In the genomic region with DNA sequence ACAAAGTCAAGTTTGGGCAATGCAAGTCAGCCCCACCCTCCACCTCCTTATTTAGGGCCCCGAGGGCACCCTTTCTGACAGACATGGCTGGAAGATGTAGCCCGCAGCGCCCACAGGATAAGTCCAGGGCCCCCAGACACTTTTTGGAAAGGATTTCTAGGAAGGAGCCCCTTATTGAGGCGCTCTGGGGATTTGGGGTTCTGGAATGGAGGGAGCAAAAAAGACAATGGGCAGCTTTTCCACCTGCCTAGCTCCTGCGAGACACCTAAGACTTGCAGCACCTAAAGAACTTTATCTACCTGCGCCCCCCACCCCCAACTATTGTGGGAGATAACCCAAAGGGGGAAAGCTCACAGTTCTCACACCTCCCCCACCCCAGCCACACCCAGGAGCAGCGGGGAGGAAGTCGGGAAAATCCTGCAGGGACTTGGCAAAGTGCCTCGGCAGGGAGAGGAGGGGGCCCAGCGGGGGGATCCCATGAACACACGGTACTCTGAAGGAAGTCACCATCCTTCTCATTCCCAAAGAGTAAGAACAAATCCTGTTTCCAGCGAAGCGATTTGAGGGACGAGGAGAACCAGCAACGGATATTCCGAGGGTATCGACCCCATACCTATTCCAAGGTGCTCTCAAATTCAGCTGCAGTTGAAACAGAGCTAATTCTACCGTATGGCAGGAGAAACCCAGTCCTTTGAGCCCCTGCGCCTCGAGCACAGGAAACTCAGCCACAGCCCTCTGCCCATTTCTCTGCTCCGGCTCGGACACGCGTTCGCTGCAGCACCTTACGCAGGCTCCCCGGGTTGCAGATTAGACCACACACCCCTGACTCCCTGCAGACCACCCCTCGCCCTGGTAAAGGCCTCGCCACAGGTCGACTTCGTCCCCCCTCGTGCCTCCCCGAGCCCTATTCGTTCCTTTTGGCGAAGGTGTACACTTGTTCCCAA, we compare ENCODE assay signal across 8 mouse cellular contexts. TPM values are rescaled to one million over a fixed set of nuclear protein-coding genes. Genes with fewer than 3 reads are reported as not detected.
DNase-seq lines count a peak whose midpoint lies in the region; ATAC-seq and TF ChIP-seq lines count a peak whose summit lies in the region.

No protein-coding gene starts in this region.

- peaks cover 6% of the 10 kb centered on the region; the same call in 1 of the 2 replicates for H3K79me2 ChIP-seq in MEL (ENCODE audit: control insufficient read depth, insufficient read depth, low read length, poor library complexity)

- H3K27me3 ChIP-seq in MEL (ENCODE audit: control insufficient read depth in 1 of 2, insufficient read depth in 2 of 2, low read length in 2 of 2), result no peaks in the 10 kb centered on the region
- H3K27me3 ChIP-seq in heart, embryonic 16.5 days (ENCODE audit: control insufficient read depth, insufficient read depth, low read length), result no peaks in the 10 kb centered on the region
- H3K27me3 ChIP-seq in stomach, embryonic 15.5 days (replicated peaks), result no peaks in the 10 kb centered on the region

- TF ChIP-seq EP300 in MEL (IDR thresholded peaks at IDR 0.05; ENCODE audit: low read depth in 1 of 2, low read length in 2 of 2), result peak in 1 of 2 experiments; percentile 36; a peak in 2 of 4 replicates

- TF ChIP-seq POLR2A in MEL (IDR thresholded peaks at IDR 0.05; ENCODE audit: control insufficient read depth in 1 of 2, insufficient read depth in 1 of 2, low read depth in 1 of 2, low read length in 2 of 2, poor library complexity in 1 of 2), result peak in 1 of 2 experiments; percentile 24; a peak in 1 of 4 replicates

- H3K4me3 ChIP-seq in MEL (ENCODE audit: control insufficient read depth in 1 of 2, insufficient read depth in 1 of 2, low read depth in 2 of 2, low read length in 2 of 2), result peak overlapping the region; percentile 77 to 98
- H3K4me3 ChIP-seq in heart, embryonic 16.5 days (ENCODE audit: low read length), result peak overlapping the region; percentile 96
- peak overlapping the region; percentile 93 for H3K4me3 ChIP-seq in stomach, embryonic 15.5 days (replicated peaks)

- ATAC-seq in heart, embryonic 16.5 days (replicated peaks; ENCODE audit: extremely low read depth, insufficient read depth, low FRiP score), result 0 out of 2 replicates have a peak, but pooled peaks have one; percentile 0
- no peak for ATAC-seq in stomach, embryonic 15.5 days (ENCODE audit: insufficient read depth, low FRiP score, low read depth)
- ATAC-seq in inflammation-experienced regulatory T-cells, adult 6 months, result no peak

- 6% methylated on average over 35 of the region's 35 CpGs for WGBS in heart, embryonic 16.5 days
- 4% methylated on average over 35 of the region's 35 CpGs for WGBS in stomach, embryonic 15.5 days

- peak overlapping the region; percentile 90 for H3K9ac ChIP-seq in MEL (ENCODE audit: control insufficient read depth, low read depth, low read length, poor library complexity, severe bottlenecking)
- H3K9ac ChIP-seq in heart, embryonic 16.5 days (ENCODE audit: low read length), result peak overlapping the region; percentile 93
- peak overlapping the region; percentile 80 for H3K9ac ChIP-seq in stomach, embryonic 15.5 days

- no peaks in the 10 kb centered on the region for H3K9me3 ChIP-seq in MEL (replicated peaks; ENCODE audit: insufficient read depth, low read length)
- H3K9me3 ChIP-seq in heart, embryonic 16.5 days (replicated peaks; ENCODE audit: control insufficient read depth, low read length), result no peaks in the 10 kb centered on the region
- no peaks in the 10 kb centered on the region for H3K9me3 ChIP-seq in stomach, embryonic 15.5 days

- peak overlapping the region; percentile 72 for H3K4me2 ChIP-seq in heart, embryonic 16.5 days (ENCODE audit: low read depth, low read length)
- H3K4me2 ChIP-seq in stomach, embryonic 15.5 days, result peak overlapping the region; percentile 92

- peaks cover 3 to 9% of the 10 kb centered on the region in 2 experiments; a peak in 3 of 4 replicates for H3K4me1 ChIP-seq in MEL (ENCODE audit: control insufficient read depth in 1 of 2, insufficient read depth in 2 of 2, low read length in 2 of 2)
- H3K4me1 ChIP-seq in heart, embryonic 16.5 days (ENCODE audit: control insufficient read depth, insufficient read depth, low read length), result peaks cover 27% of the 10 kb centered on the region
- H3K4me1 ChIP-seq in stomach, embryonic 15.5 days, result peaks cover 37% of the 10 kb centered on the region

- peaks cover 0 to 8% of the 10 kb centered on the region in 2 experiments; a peak in 2 of 4 replicates for H3K36me3 ChIP-seq in MEL (ENCODE audit: control insufficient read depth in 1 of 2, insufficient read depth in 2 of 2, low read length in 2 of 2)
- H3K36me3 ChIP-seq in heart, embryonic 16.5 days (ENCODE audit: control insufficient read depth, insufficient read depth), result 0 out of 2 replicates have a peak, but pooled peaks cover 9% of the 10 kb centered on the region
- no peaks in the 10 kb centered on the region for H3K36me3 ChIP-seq in stomach, embryonic 15.5 days

- no peak for TF ChIP-seq RAD21 in MEL (IDR thresholded peaks at IDR 0.05; ENCODE audit: low read depth, low read length)

- peak; percentile 19 for DNase-seq in CD4-positive helper T cell, adult 2 months (ENCODE audit: low read depth, low spot score)
- peak; percentile 57 for DNase-seq in MEL (ENCODE audit: low read depth, low spot score)
- peak; percentile 61 for DNase-seq in embryo, embryonic 11 days
- peak; percentile 90 for DNase-seq in kidney, postnatal 10 days
- peak; percentile 68 for DNase-seq in lung, postnatal 36 days

- no peak for TF ChIP-seq CTCF in MEL (IDR thresholded peaks at IDR 0.05 in 2 of 3, conservative IDR thresholded peaks at IDR 0.05 in 1 of 3; ENCODE audit: control insufficient read depth in 1 of 3, insufficient read depth in 1 of 3, low read depth in 2 of 3, low read length in 3 of 3, poor library complexity in 1 of 3, severe bottlenecking in 1 of 3)

- no peak overlapping the region for H3K27ac ChIP-seq in MEL (ENCODE audit: control insufficient read depth, low read depth, low read length)
- peak overlapping the region; percentile 47 for H3K27ac ChIP-seq in heart, embryonic 16.5 days (ENCODE audit: low read length)
- peak overlapping the region; percentile 83 for H3K27ac ChIP-seq in stomach, embryonic 15.5 days

TF ChIP-seq in MEL, 35 proteins besides CTCF, POLR2A, EP300 and RAD21:
- peak; percentile 59; the same call in 1 of the 2 replicates for TF ChIP-seq MAZ (IDR thresholded peaks at IDR 0.05; ENCODE audit: low read depth, low read length)
- TF ChIP-seq JUND (IDR thresholded peaks at IDR 0.05; ENCODE audit: low read depth, low read length), result no peak
- TF ChIP-seq ETS1 (IDR thresholded peaks at IDR 0.05; ENCODE audit: low read depth, low read length), result peak; percentile 43; the same call in 1 of the 2 replicates
- TF ChIP-seq HCFC1 (IDR thresholded peaks at IDR 0.05; ENCODE audit: low read depth, low read length), result no peak
- TF ChIP-seq MYC (IDR thresholded peaks at IDR 0.05; ENCODE audit: low read depth, low read length), result no peak

RNA-seq across cellular contexts. Expression of a gene that starts 1.1 kb away (rescaled TPM):
- 13.7 and 19.3 TPM in 2 replicates for total RNA-seq in MEL (2012; rRNA removed)
- 10 to 100 TPM in 1 of 2 experiments, not detected in 1; 43.0 TPM for polyA plus RNA-seq in MEL (2012; ENCODE audit: insufficient read depth in 1 of 2, insufficient read length in 2 of 2, low read depth in 1 of 2, low replicate concordance in 2 of 2, missing spikeins in 1 of 2)
- 34.4 and 48.5 TPM in 2 replicates for polyA plus RNA-seq in heart, embryonic 16.5 days (2015; fragmentation: Nextera tagmentation; extraction: Ambion mirVana)
- 61.7 and 67.8 TPM in 2 replicates for polyA plus RNA-seq in stomach, embryonic 15.5 days (2015; fragmentation: Nextera tagmentation; extraction: Ambion mirVana)
- polyA plus RNA-seq in inflammation-experienced regulatory T-cells, adult 6 months (2017; shearing (Covaris generic)), result 1 to 10 TPM; 2.2 to 4.3 (median 4.2) TPM

RNA-seq across cellular contexts. Expression of a gene that starts 4.4 kb away (rescaled TPM):
- total RNA-seq in MEL (2012; rRNA removed), result 3.8 and 5.4 TPM in 2 replicates
- 1 to 10 TPM in 1 of 2 experiments, not detected in 1; 4.8 TPM for polyA plus RNA-seq in MEL (2012; ENCODE audit: insufficient read depth in 1 of 2, insufficient read length in 2 of 2, low read depth in 1 of 2, low replicate concordance in 2 of 2, missing spikeins in 1 of 2)
- polyA plus RNA-seq in heart, embryonic 16.5 days (2015; fragmentation: Nextera tagmentation; extraction: Ambion mirVana), result 5.0 and 9.1 TPM in 2 replicates
- polyA plus RNA-seq in stomach, embryonic 15.5 days (2015; fragmentation: Nextera tagmentation; extraction: Ambion mirVana), result 3.2 and 4.8 TPM in 2 replicates
- polyA plus RNA-seq in inflammation-experienced regulatory T-cells, adult 6 months (2017; shearing (Covaris generic)), result 10 to 100 TPM; 34.7 to 48.9 (median 41.6) TPM

RNA-seq across cellular contexts. Expression of a gene that starts 6.9 kb away (rescaled TPM):
- 1.9 and 3.2 TPM in 2 replicates for total RNA-seq in MEL (2012; rRNA removed)
- polyA plus RNA-seq in MEL (2012; ENCODE audit: insufficient read depth in 1 of 2, insufficient read length in 2 of 2, low read depth in 1 of 2, low replicate concordance in 2 of 2, missing spikeins in 1 of 2), result 1 to 10 TPM in 1 of 2 experiments, not detected in 1; 3.8 TPM
- 4.2 and 5.6 TPM in 2 replicates for polyA plus RNA-seq in heart, embryonic 16.5 days (2015; fragmentation: Nextera tagmentation; extraction: Ambion mirVana)
- polyA plus RNA-seq in stomach, embryonic 15.5 days (2015; fragmentation: Nextera tagmentation; extraction: Ambion mirVana), result 3.0 TPM in 2 replicates
- 1 to 10 TPM; 2.9 to 5.3 (median 3.2) TPM for polyA plus RNA-seq in inflammation-experienced regulatory T-cells, adult 6 months (2017; shearing (Covaris generic))

RNA-seq across cellular contexts. Expression of a gene that starts 19.5 kb away (rescaled TPM):
- total RNA-seq in MEL (2012; rRNA removed), result 0.10 and 0.19 TPM in 2 replicates
- polyA plus RNA-seq in MEL (2012; ENCODE audit: insufficient read depth in 1 of 2, insufficient read length in 2 of 2, low read depth in 1 of 2, low replicate concordance in 2 of 2, missing spikeins in 1 of 2), result 1 to 10 TPM in 1 of 2 experiments, not detected in 1; 1.8 TPM
- polyA plus RNA-seq in heart, embryonic 16.5 days (2015; fragmentation: Nextera tagmentation; extraction: Ambion mirVana), result 16.3 and 16.8 TPM in 2 replicates
- polyA plus RNA-seq in stomach, embryonic 15.5 days (2015; fragmentation: Nextera tagmentation; extraction: Ambion mirVana), result 0.61 and 0.99 TPM in 2 replicates
- polyA plus RNA-seq in inflammation-experienced regulatory T-cells, adult 6 months (2017; shearing (Covaris generic)), result under 1 TPM; 0.55 to 0.90 (median 0.74) TPM

RNA-seq across cellular contexts. Expression of a gene that starts 38.5 kb away (rescaled TPM):
- total RNA-seq in MEL (2012; rRNA removed), result 9.4 and 11.8 TPM in 2 replicates
- 10 to 100 TPM in 1 of 2 experiments, not detected in 1; 20.0 TPM for polyA plus RNA-seq in MEL (2012; ENCODE audit: insufficient read depth in 1 of 2, insufficient read length in 2 of 2, low read depth in 1 of 2, low replicate concordance in 2 of 2, missing spikeins in 1 of 2)
- polyA plus RNA-seq in heart, embryonic 16.5 days (2015; fragmentation: Nextera tagmentation; extraction: Ambion mirVana), result 13.8 and 17.5 TPM in 2 replicates
- 20.0 and 22.1 TPM in 2 replicates for polyA plus RNA-seq in stomach, embryonic 15.5 days (2015; fragmentation: Nextera tagmentation; extraction: Ambion mirVana)
- polyA plus RNA-seq in inflammation-experienced regulatory T-cells, adult 6 months (2017; shearing (Covaris generic)), result 10 to 100 TPM in 1 of 3 experiments, 1 to 10 TPM in 2; 4.3 to 11.0 (median 8.1) TPM

Comparison
In these comparisons a context has a peak if more than half of its experiments do, and no peak if none do; other contexts are left out.
1. DNase-seq: peak in every context shown above with its lines; median percentile 90 in kidney, postnatal 10 days; 68 in lung, postnatal 36 days; 61 in embryo, embryonic 11 days; 57 in MEL; 19 in CD4-positive helper T cell, adult 2 months.